Mouse (Mus musculus) lung, adult 2 months (tissue): Measurements from ENCODE around the gene Ripor2. TPM values are rescaled to one million over a fixed set of nuclear protein-coding genes. Genes with fewer than 3 reads are reported as not detected.

Experiments used
- DNase-seq: peaks from one replicate; pipeline ENCODE4 v3.0.0; 2022
- H3K4me1 ChIP-seq: fragments of 200-500 bp; 2 replicates; pipeline ENCODE4 v1.6.1; 2011; ENCODE audit warnings: low read length; ENCODE audit not compliant: control insufficient read depth, insufficient read depth
- H3K4me3 ChIP-seq: fragments of 200-500 bp; replicated peaks from 2 replicates; pipeline ENCODE3; 2011; ENCODE audit warnings: low read depth, mild to moderate bottlenecking, control low read depth, low read length; ENCODE audit errors: extremely low read depth
- CTCF ChIP-seq: fragments of 200-500 bp; IDR thresholded peaks from 2 replicates; pipeline ENCODE4 v1.5.1; 2011; ENCODE audit warnings: mild to moderate bottlenecking, low read length, control low read depth; ENCODE audit not compliant: insufficient read depth
- POLR2A ChIP-seq: fragments of 200-500 bp; IDR thresholded peaks from 2 replicates; pipeline ENCODE4 v1.6.1; 2011; ENCODE audit warnings: low read depth, mild to moderate bottlenecking, control low read depth, low read length, borderline replicate concordance; ENCODE audit errors: extremely low read depth
- WGBS: fragments of 180-500 bp; shearing (Covaris S2); methylation state at CpG from one replicate; pipeline ENCODE4 v1.1.7; 2018; 5-methylcytosine and 5-hydroxymethylcytosine counted together
- polyA plus RNA-seq: library from polyadenylated mRNA; depleted of rRNA; stranded (reverse); fragments of >200 nt; gene quantifications from 2 replicates; pipeline ENCODE4 v1.2.3, GENCODE M21; 2012

Gene Ripor2
- polyA plus RNA-seq, 1 experiment, result 8.8 TPM

DNA sequence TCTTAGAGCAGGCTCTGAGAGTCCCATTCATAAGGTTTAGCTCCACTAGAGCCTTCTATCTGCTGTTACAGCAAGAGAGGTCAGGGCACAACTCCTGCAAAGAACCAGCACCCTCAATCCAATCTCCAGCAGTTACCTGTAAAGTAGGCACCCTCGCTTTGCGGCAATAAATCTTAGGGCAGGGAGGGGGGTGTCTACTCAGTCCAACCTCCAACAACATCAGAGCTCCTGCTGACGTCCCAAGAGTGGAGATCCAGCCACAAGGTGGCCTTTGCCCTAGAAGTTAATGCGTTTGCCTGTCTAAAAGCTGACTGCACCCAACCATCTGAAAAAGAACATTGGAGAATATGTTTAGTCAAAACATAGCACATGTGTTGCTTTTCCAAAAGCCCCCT lies 58.2 kb downstream of the Ripor2 start:
- no peak for DNase-seq
- H3K4me1 ChIP-seq, result peaks cover 22% of the 10 kb centered on the region
- TF ChIP-seq CTCF (no peak), POLR2A (no peak)
- 44% methylated on average over 4 of the region's 4 CpGs for WGBS
- no peak overlapping the region for H3K4me3 ChIP-seq

GRCm38 (mm10) chr13:24640836-24641385 lies 58.9 kb downstream of the Ripor2 start:
- 86% methylated on average over 3 of the region's 3 CpGs for WGBS
- Histone ChIP-seq H3K4me3 (no peak overlapping the region), H3K4me1 (peaks cover 22% of the 10 kb centered on the region)
- DNase-seq, result no peak
- TF ChIP-seq POLR2A, result no peak
- no peak for TF ChIP-seq CTCF

GRCm38 (mm10) chr13:24641491-24642430 lies 59.8 kb downstream of the Ripor2 start:
- Histone ChIP-seq H3K4me3 (no peak overlapping the region), H3K4me1 (peaks cover 22% of the 10 kb centered on the region)
- DNase-seq, result no peak
- TF ChIP-seq POLR2A (no peak), CTCF (no peak)
- 41% methylated on average over 7 of the region's 7 CpGs for WGBS

- H3K4me3 ChIP-seq, result no peak overlapping the region
- no peak for DNase-seq
- WGBS, result 81% methylated on average over 3 of the region's 3 CpGs
- TF ChIP-seq POLR2A, result no peak
- no peak for TF ChIP-seq CTCF
- peaks cover 17% of the 10 kb centered on the region; the same call in 1 of the 2 replicates for H3K4me1 ChIP-seq
Measured at GRCm38 (mm10) chr13:24645146-24645545, 63.2 kb downstream of the Ripor2 start.

- Histone ChIP-seq H3K4me1 (peaks cover 11% of the 10 kb centered on the region; the same call in 1 of the 2 replicates), H3K4me3 (no peak overlapping the region)
- no peak for DNase-seq
- 77% methylated on average over 3 of the region's 3 CpGs for WGBS
- TF ChIP-seq CTCF (no peak), POLR2A (no peak)
Measured at GRCm38 (mm10) chr13:24646324-24646723, 64.3 kb downstream of the Ripor2 start.

DNA sequence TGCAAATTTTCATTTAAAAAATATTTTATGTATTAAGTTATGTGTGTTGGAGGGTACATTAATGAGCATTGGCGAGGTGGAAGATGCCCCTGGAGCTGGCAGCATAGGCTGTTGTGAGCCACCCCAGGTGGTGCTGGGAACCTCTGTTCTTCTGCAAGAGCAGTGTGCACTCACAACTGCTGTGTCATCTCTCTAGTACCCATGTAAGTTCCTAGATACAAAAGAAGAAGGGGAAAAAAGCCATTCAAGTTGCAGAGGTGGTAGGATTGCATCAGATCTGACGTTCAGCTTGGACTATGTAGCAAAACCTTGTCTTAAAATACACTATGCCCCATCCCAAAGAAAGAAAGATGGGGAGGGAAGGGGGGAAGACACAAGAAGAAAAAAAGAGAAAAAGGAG lies 65.5 kb downstream of the Ripor2 start:
- 86% methylated on average over 2 of the region's 2 CpGs for WGBS
- TF ChIP-seq POLR2A (no peak), CTCF (no peak)
- no peak for DNase-seq
- peaks cover 11% of the 10 kb centered on the region; the same call in 1 of the 2 replicates for H3K4me1 ChIP-seq
- no peak overlapping the region for H3K4me3 ChIP-seq

- no peak for DNase-seq
- WGBS, result 77% methylated on average over 5 of the region's 5 CpGs
- Histone ChIP-seq H3K4me3 (no peak overlapping the region), H3K4me1 (peaks cover 11% of the 10 kb centered on the region; the same call in 1 of the 2 replicates)
- TF ChIP-seq POLR2A, result no peak
- TF ChIP-seq CTCF, result no peak
Measured at GRCm38 (mm10) chr13:24648027-24648426, 66.0 kb downstream of the Ripor2 start.

GRCm38 (mm10) chr13:24648668-24649067 lies 66.7 kb downstream of the Ripor2 start:
- DNase-seq, result no peak
- Histone ChIP-seq H3K4me3 (no peak overlapping the region), H3K4me1 (peaks cover 7% of the 10 kb centered on the region; the same call in 1 of the 2 replicates)
- 91% methylated on average over 3 of the region's 3 CpGs for WGBS
- TF ChIP-seq CTCF, result no peak
- TF ChIP-seq POLR2A, result no peak

DNA sequence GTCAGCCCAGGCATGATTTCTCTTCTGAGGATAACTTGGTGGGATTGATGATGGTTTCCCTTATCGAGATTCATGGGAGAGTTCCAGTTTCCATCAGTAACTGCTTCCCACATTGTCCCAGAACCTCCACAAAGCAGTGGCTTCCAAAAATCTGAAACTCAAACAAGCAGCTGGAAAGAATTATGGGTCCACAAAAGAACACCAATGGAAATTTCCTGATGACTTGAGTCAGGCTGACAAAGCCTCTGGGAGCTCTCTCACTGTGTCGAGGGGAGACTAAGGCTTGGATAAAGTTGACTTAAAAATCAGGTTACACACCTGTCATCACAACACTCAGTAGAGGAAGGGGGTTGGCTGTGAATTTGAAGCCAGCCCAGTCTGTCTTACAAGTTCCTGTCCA lies 67.1 kb downstream of the Ripor2 start:
- no peak for DNase-seq
- H3K4me1 ChIP-seq, result peaks cover 3% of the 10 kb centered on the region; the same call in 1 of the 2 replicates
- TF ChIP-seq CTCF (no peak), POLR2A (no peak)
- 72% methylated on average over 2 of the region's 2 CpGs for WGBS
- H3K4me3 ChIP-seq, result no peak overlapping the region
